ENCODE assay signal across 30 mouse cellular contexts in genomic region chr7:101355551-101356100, GRCm38 (mm10). TPM values are rescaled to one million over a fixed set of nuclear protein-coding genes. Genes with fewer than 3 reads are reported as not detected.
"Had no signal": no experiment of that assay in that cellular context is flagged by ENCODE, and none has a peak within 500 bp of the region (broad histone marks: within the 10 kb centered on the region; RNA-seq: fewer than 3 reads in every experiment).

No protein-coding gene starts in this region.

- H3K9ac ChIP-seq: heart, embryonic 12.5 days; hindbrain, embryonic 12.5 days; hindbrain, embryonic 14.5 days; intestine, embryonic 15.5 days; limb, embryonic 13.5 days; limb, embryonic 15.5 days had no signal

- H3K4me3 ChIP-seq: heart, embryonic 10.5 days; heart, embryonic 12.5 days; hindbrain, embryonic 10.5 days; hindbrain, embryonic 12.5 days; intestine, embryonic 15.5 days; limb, embryonic 13.5 days; limb, embryonic 15.5 days had no signal

- ATAC-seq: hindbrain, embryonic 16.5 days; inflammation-experienced regulatory T-cells, adult 6 months had no signal

- H3K27me3 ChIP-seq: hindbrain, embryonic 12.5 days; intestine, embryonic 15.5 days; limb, embryonic 13.5 days; limb, embryonic 15.5 days had no signal

- H3K27ac ChIP-seq: hindbrain, embryonic 12.5 days; hindbrain, embryonic 14.5 days; limb, embryonic 13.5 days; limb, embryonic 15.5 days had no signal

- DNase-seq: gastrocnemius, postnatal 14 days; gastrocnemius, postnatal 36 days; heart, adult 11 months; heart, postnatal 10 days; heart, postnatal 4 days; kidney, adult 18-20 months; kidney, adult 8-10 months; kidney, postnatal 10 days; kidney, postnatal 4 days; layer of hippocampus, adult 9-11 months; layer of hippocampus, postnatal 36 days; left cerebral cortex, postnatal 4 days had no signal

- H3K9me3 ChIP-seq: heart, embryonic 10.5 days; heart, embryonic 12.5 days; hindbrain, embryonic 10.5 days; hindbrain, embryonic 12.5 days; intestine, embryonic 15.5 days; limb, embryonic 13.5 days; limb, embryonic 15.5 days had no signal

- H3K36me3 ChIP-seq: heart, embryonic 10.5 days; heart, embryonic 12.5 days; hindbrain, embryonic 10.5 days; hindbrain, embryonic 12.5 days; intestine, embryonic 15.5 days; limb, embryonic 13.5 days; limb, embryonic 15.5 days had no signal

RNA-seq across cellular contexts. Expression of gene Gm45837, which starts 55.1 kb away (rescaled TPM):
- total RNA-seq: gastrocnemius, adult 18-20 months; heart, postnatal 10 days; heart, postnatal 25 days; layer of hippocampus, postnatal 14 days; left cerebral cortex, postnatal 25 days had no signal
- polyA plus RNA-seq: gonadal fat pad, adult 2 months; heart, embryonic 10.5 days; heart, embryonic 14.5 days; hindbrain, embryonic 12.5 days; hindbrain, embryonic 14.5 days; intestine, postnatal 0 days; kidney, embryonic 16.5 days had no signal
